22 mouse cellular contexts compared by ENCODE assay signal in the genomic region with DNA sequence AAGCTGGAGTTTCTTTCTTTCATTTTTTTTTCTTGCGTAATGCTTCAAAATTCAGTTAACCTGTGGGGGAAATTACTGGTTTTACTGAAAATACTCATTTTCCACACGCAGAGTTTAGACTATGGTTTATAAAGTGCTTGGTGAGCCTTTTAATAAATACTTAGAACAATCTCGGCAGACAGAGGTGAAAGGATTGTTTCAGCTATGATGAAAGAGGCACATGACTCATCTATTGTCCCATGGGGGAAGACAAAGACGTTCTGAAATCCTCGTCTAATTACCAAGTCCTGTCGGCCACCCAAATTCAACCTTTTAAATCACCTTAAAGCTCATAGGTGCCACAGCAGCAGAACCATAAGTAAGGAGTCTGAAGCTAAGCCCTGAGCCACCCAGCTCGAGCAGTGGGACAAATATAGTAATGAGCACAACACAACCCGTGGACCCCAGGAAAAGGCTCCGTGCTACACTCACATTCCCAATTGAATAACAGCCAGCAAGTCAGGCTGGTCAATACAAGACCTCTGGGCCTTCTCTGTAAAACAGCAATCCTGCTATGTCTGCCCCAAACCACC. TPM values are rescaled to one million over a fixed set of nuclear protein-coding genes. Genes with fewer than 3 reads are reported as not detected.
DNase-seq lines count a peak whose midpoint lies in the region; ATAC-seq and TF ChIP-seq lines count a peak whose summit lies in the region.
"Had no signal": no experiment of that assay in that cellular context is flagged by ENCODE, and none has a peak within 500 bp of the region (broad histone marks: within the 10 kb centered on the region; RNA-seq: fewer than 3 reads in every experiment).

No protein-coding gene starts in this region.

- H3K36me3 ChIP-seq in heart, embryonic 11.5 days (ENCODE audit: control insufficient read depth, insufficient read depth, low read length): no peaks in the 10 kb centered on the region; the same call in 1 of the 2 replicates
- H3K36me3 ChIP-seq in lung, postnatal 0 days (ENCODE audit: insufficient read depth, low read length): no peaks in the 10 kb centered on the region

- intact Hi-C loops in heart, postnatal 36 days (cut with DNase I): no loop called here

- ATAC-seq in heart, embryonic 11.5 days (replicated peaks; ENCODE audit: insufficient number of reproducible peaks, low FRiP score, low TSS enrichment): no peak
- ATAC-seq in lung, postnatal 0 days: no peak
- ATAC-seq: forebrain, embryonic 13.5 days; hindbrain, embryonic 16.5 days; liver, postnatal 0 days; midbrain, embryonic 13.5 days had no signal

- 57% methylated on average over 9 of the region's 9 CpGs for WGBS in heart, embryonic 11.5 days (ENCODE audit: insufficient replicate concordance)
- 62% methylated on average over 9 of the region's 9 CpGs for WGBS in lung, postnatal 0 days

- H3K27me3 ChIP-seq in heart, embryonic 11.5 days (ENCODE audit: control insufficient read depth, insufficient read depth, low read length): no peaks in the 10 kb centered on the region
- H3K27me3 ChIP-seq in lung, postnatal 0 days (replicated peaks; ENCODE audit: insufficient read depth, low read length): no peaks in the 10 kb centered on the region
- H3K27me3 ChIP-seq: embryonic facial prominence, embryonic 12.5 days; forebrain, embryonic 13.5 days; midbrain, embryonic 13.5 days; neural tube, embryonic 13.5 days had no signal

- TF ChIP-seq CTCF in layer of hippocampus, adult 2 months (conservative IDR thresholded peaks at IDR 0.05): no peak
- no peak for TF ChIP-seq CTCF in lung, postnatal 0 days (IDR thresholded peaks at IDR 0.05)

- no peak overlapping the region; the same call in 1 of the 2 replicates for H3K4me2 ChIP-seq in heart, embryonic 11.5 days
- no peak overlapping the region for H3K4me2 ChIP-seq in lung, postnatal 0 days (replicated peaks; ENCODE audit: low read depth, low read length)
- H3K4me2 ChIP-seq: embryonic facial prominence, embryonic 12.5 days; forebrain, embryonic 13.5 days; midbrain, embryonic 13.5 days; neural tube, embryonic 13.5 days had no signal

- H3K4me1 ChIP-seq in heart, embryonic 11.5 days (ENCODE audit: control insufficient read depth, insufficient read depth, low read length): peaks cover 19% of the 10 kb centered on the region
- H3K4me1 ChIP-seq in brown adipose tissue, adult 24 weeks (ENCODE audit: control insufficient read depth, insufficient read depth, insufficient read length, low read length): peaks cover 19% of the 10 kb centered on the region
- no peaks in the 10 kb centered on the region for H3K4me1 ChIP-seq in lung, postnatal 0 days (ENCODE audit: insufficient read depth, low read depth, low read length)
- H3K4me1 ChIP-seq: embryonic facial prominence, embryonic 12.5 days; forebrain, embryonic 13.5 days; limb, embryonic 10.5 days had no signal

- 0 out of 2 replicates have a peak overlapping the region, but pooled peaks have one; percentile 18 for H3K9ac ChIP-seq in heart, embryonic 11.5 days (ENCODE audit: low read depth, low read length)
- H3K9ac ChIP-seq in lung, postnatal 0 days (replicated peaks; ENCODE audit: low read depth): no peak overlapping the region
- H3K9ac ChIP-seq: embryonic facial prominence, embryonic 12.5 days; forebrain, embryonic 13.5 days; liver, postnatal 0 days; midbrain, embryonic 13.5 days; neural tube, embryonic 13.5 days had no signal

- H3K4me3 ChIP-seq in heart, embryonic 11.5 days (ENCODE audit: low read depth, low read length): no peak overlapping the region
- H3K4me3 ChIP-seq in layer of hippocampus, adult 2 months: no peak overlapping the region
- no peak overlapping the region for H3K4me3 ChIP-seq in brown adipose tissue, adult 24 weeks (ENCODE audit: insufficient read depth, low read depth, low read length)
- H3K4me3 ChIP-seq in lung, postnatal 0 days (ENCODE audit: low read depth, low read length): no peak overlapping the region
- H3K4me3 ChIP-seq: embryonic facial prominence, embryonic 12.5 days; erythroblast, embryonic 14.5 days; forebrain, embryonic 13.5 days; limb, embryonic 10.5 days; midbrain, embryonic 13.5 days; neural tube, embryonic 13.5 days had no signal

- no peak for TF ChIP-seq EP300 in lung, postnatal 0 days (IDR thresholded peaks at IDR 0.05)

- no peak for DNase-seq in heart, postnatal 36 days
- no peak for DNase-seq in layer of hippocampus, adult 2 months (ENCODE audit: low spot score in 2 of 2)
- no peak for DNase-seq in layer of hippocampus, adult 8-10 months (ENCODE audit: low spot score in 2 of 2)
- no peak for DNase-seq in yolk sac, embryonic 10.5 days (ENCODE audit: low spot score)
- DNase-seq in lung, postnatal 0 days (ENCODE audit: low spot score): no peak
- DNase-seq: cerebellum, adult 8-10 months; kidney, adult 11 months; liver, postnatal 0 days; lung, postnatal 14 days; right cerebral cortex, postnatal 14 days; spleen, adult 18-20 months; thymus, postnatal 36 days had no signal

- no peaks in the 10 kb centered on the region for H3K9me3 ChIP-seq in heart, embryonic 11.5 days (replicated peaks; ENCODE audit: control insufficient read depth, low read length)
- H3K9me3 ChIP-seq in lung, postnatal 0 days (ENCODE audit: low read length): no peaks in the 10 kb centered on the region
- H3K9me3 ChIP-seq: embryonic facial prominence, embryonic 12.5 days; forebrain, embryonic 13.5 days; limb, embryonic 10.5 days; midbrain, embryonic 13.5 days; neural tube, embryonic 13.5 days had no signal

- peak overlapping the region; percentile 74 for H3K27ac ChIP-seq in heart, embryonic 11.5 days (ENCODE audit: low read depth, low read length)
- 0 out of 2 replicates have a peak overlapping the region, but pooled peaks have one; percentile 36 for H3K27ac ChIP-seq in layer of hippocampus, adult 2 months
- H3K27ac ChIP-seq in brown adipose tissue, adult 24 weeks (replicated peaks; ENCODE audit: low read depth, low read length): peak overlapping the region; percentile 67
- no peak overlapping the region for H3K27ac ChIP-seq in lung, postnatal 0 days (ENCODE audit: low read length)
- H3K27ac ChIP-seq: embryonic facial prominence, embryonic 12.5 days; forebrain, embryonic 13.5 days; kidney, postnatal 0 days; limb, embryonic 10.5 days; midbrain, embryonic 13.5 days; neural tube, embryonic 13.5 days had no signal

RNA-seq across cellular contexts. Expression of gene Plekhm3, which starts 11.3 kb away (rescaled TPM):
- 9.1 and 9.9 TPM in 2 replicates for polyA plus RNA-seq in heart, embryonic 11.5 days (2014; fragmentation: Nextera tagmentation; extraction: Ambion mirVana)
- total RNA-seq in heart, postnatal 36 days (2021): 1 to 10 TPM; 7.5 to 8.6 TPM
- 10 to 100 TPM; 35.6 to 36.0 TPM for total RNA-seq in layer of hippocampus, adult 2 months (2021)
- 10 to 100 TPM; 37.1 to 46.7 (median 41.8) TPM for total RNA-seq in layer of hippocampus, adult 8-10 months (2022)
- 2.3 and 3.1 TPM in 2 replicates for polyA plus RNA-seq in brown adipose tissue, adult 24 weeks (2012; ENCODE audit: insufficient read depth, insufficient read length, missing spikeins)
- polyA plus RNA-seq in lung, postnatal 0 days (2015; fragmentation: Nextera tagmentation; extraction: Ambion mirVana): 4.7 and 5.8 TPM in 2 replicates
